Comparison of ENCODE assay signal across 17 mouse cellular contexts in the genomic region with DNA sequence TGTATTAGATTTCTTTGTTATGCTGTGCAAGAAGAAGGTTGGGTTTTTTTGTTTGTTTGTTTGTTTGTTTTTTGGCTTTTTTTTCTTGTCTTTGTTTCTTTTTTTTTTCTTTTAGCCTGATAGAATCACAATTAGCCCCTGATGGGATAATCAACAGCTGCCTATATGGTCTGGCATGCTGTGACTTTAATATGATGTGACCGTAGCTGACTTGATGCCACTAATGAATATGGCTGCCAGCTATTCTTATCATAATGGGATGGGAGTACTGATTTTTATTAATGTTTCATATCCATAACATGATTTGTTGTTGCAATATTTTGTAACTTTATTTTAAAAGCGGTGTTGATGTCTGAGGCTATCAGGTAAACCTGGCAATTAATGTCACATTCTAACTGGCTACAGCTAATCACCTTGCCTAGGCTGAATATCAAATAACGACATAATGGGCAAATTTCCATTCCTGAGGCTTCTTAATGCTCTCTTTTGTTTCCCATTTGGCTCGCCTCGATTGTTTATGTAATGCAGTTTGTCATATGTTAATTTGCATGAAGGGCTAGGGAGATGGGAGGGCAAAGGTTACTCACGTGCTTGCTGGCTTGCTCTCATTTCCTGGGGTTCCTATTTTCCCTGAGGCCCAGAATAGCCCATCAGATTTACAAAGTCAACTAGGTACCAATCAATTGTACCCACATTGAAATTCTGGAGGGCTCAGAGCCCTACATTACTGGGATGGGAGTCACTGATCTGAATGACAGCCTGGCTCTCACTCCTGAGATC.
DNase-seq lines count a peak whose midpoint lies in the region; ATAC-seq lines count a peak whose summit lies in the region.
"Had no signal": no experiment of that assay in that cellular context is flagged by ENCODE, and none has a peak within 500 bp of the region (broad histone marks: within the 10 kb centered on the region; RNA-seq: fewer than 3 reads in every experiment).

No protein-coding gene starts in this region.

- H3K9ac ChIP-seq in forebrain, embryonic 12.5 days: no peak overlapping the region
- H3K9ac ChIP-seq in forebrain, embryonic 11.5 days (ENCODE audit: low read length): no peak overlapping the region
- no peak overlapping the region for H3K9ac ChIP-seq in hindbrain, embryonic 15.5 days
- H3K9ac ChIP-seq in neural tube, embryonic 12.5 days: no peak overlapping the region
- H3K9ac ChIP-seq: forebrain, embryonic 13.5 days; liver, postnatal 0 days had no signal

- H3K4me3 ChIP-seq in forebrain, embryonic 12.5 days (replicated peaks): no peak overlapping the region
- no peak overlapping the region for H3K4me3 ChIP-seq in forebrain, embryonic 11.5 days (ENCODE audit: low read depth, low read length)
- H3K4me3 ChIP-seq in hindbrain, embryonic 15.5 days: no peak overlapping the region
- H3K4me3 ChIP-seq in neural tube, embryonic 12.5 days: no peak overlapping the region
- H3K4me3 ChIP-seq: forebrain, embryonic 13.5 days; left cerebral cortex, adult 2 months had no signal

- H3K4me2 ChIP-seq in forebrain, embryonic 12.5 days: no peak overlapping the region
- no peak overlapping the region for H3K4me2 ChIP-seq in forebrain, embryonic 11.5 days (ENCODE audit: low read depth, low read length, severe bottlenecking)
- no peak overlapping the region for H3K4me2 ChIP-seq in hindbrain, embryonic 15.5 days
- no peak overlapping the region for H3K4me2 ChIP-seq in neural tube, embryonic 12.5 days (replicated peaks)
- H3K4me2 ChIP-seq: forebrain, embryonic 13.5 days; heart, embryonic 11.5 days had no signal

- ATAC-seq in forebrain, embryonic 12.5 days (ENCODE audit: low FRiP score): peak; percentile 60
- no peak for ATAC-seq in forebrain, embryonic 11.5 days (replicated peaks; ENCODE audit: low FRiP score)
- peak; percentile 48; the same call in 1 of the 2 replicates for ATAC-seq in hindbrain, embryonic 15.5 days (ENCODE audit: low FRiP score, low read depth)
- peak; percentile 33 for ATAC-seq in neural tube, embryonic 12.5 days (ENCODE audit: low FRiP score, low read depth)
- ATAC-seq: forebrain, embryonic 13.5 days; liver, postnatal 0 days had no signal

- H3K36me3 ChIP-seq in forebrain, embryonic 12.5 days (replicated peaks): no peaks in the 10 kb centered on the region
- H3K36me3 ChIP-seq in forebrain, embryonic 11.5 days (ENCODE audit: control insufficient read depth, insufficient read depth, low read length): no peaks in the 10 kb centered on the region
- H3K36me3 ChIP-seq in hindbrain, embryonic 15.5 days: no peaks in the 10 kb centered on the region; the same call in 1 of the 2 replicates
- no peaks in the 10 kb centered on the region for H3K36me3 ChIP-seq in neural tube, embryonic 12.5 days

- WGBS in forebrain, embryonic 12.5 days: 31% methylated on average over 6 of the region's 6 CpGs
- WGBS in forebrain, embryonic 11.5 days: 36% methylated on average over 6 of the region's 6 CpGs
- WGBS in hindbrain, embryonic 15.5 days: 20% methylated on average over 6 of the region's 6 CpGs
- 31% methylated on average over 6 of the region's 6 CpGs for WGBS in neural tube, embryonic 12.5 days

- H3K4me1 ChIP-seq in forebrain, embryonic 12.5 days: peaks cover 6% of the 10 kb centered on the region
- no peaks in the 10 kb centered on the region for H3K4me1 ChIP-seq in forebrain, embryonic 11.5 days (replicated peaks; ENCODE audit: control insufficient read depth, insufficient read depth, low read length)
- H3K4me1 ChIP-seq in hindbrain, embryonic 15.5 days (replicated peaks): peaks cover 7% of the 10 kb centered on the region
- no peaks in the 10 kb centered on the region for H3K4me1 ChIP-seq in neural tube, embryonic 12.5 days

- no peaks in the 10 kb centered on the region for H3K27me3 ChIP-seq in forebrain, embryonic 12.5 days
- no peaks in the 10 kb centered on the region for H3K27me3 ChIP-seq in forebrain, embryonic 11.5 days (ENCODE audit: control insufficient read depth, insufficient read depth, low read length)
- H3K27me3 ChIP-seq in hindbrain, embryonic 15.5 days: no peaks in the 10 kb centered on the region
- H3K27me3 ChIP-seq in neural tube, embryonic 12.5 days (replicated peaks): no peaks in the 10 kb centered on the region
- H3K27me3 ChIP-seq: forebrain, embryonic 13.5 days had no signal

- DNase-seq in forebrain, embryonic 11.5 days (ENCODE audit: low spot score): no peak
- peak; percentile 35 for DNase-seq in ZHBTc4 (ENCODE audit: low read depth, low spot score)
- no peak for DNase-seq in layer of hippocampus, adult 11-12 months (ENCODE audit: low spot score)
- no peak for DNase-seq in layer of hippocampus, adult 8-10 months (ENCODE audit: low spot score in 2 of 2)
- DNase-seq in adrenal gland, adult 18-20 months (ENCODE audit: low spot score in 2 of 2): no peak
- DNase-seq: cerebellum, adult 9-10 months; gastrocnemius, postnatal 14 days; heart, postnatal 36 days; kidney, adult 8-10 months; liver, postnatal 0 days; thymus, adult 2 months had no signal

- H3K9me3 ChIP-seq in forebrain, embryonic 12.5 days: no peaks in the 10 kb centered on the region
- no peaks in the 10 kb centered on the region for H3K9me3 ChIP-seq in forebrain, embryonic 11.5 days (ENCODE audit: control insufficient read depth, low read length)
- no peaks in the 10 kb centered on the region for H3K9me3 ChIP-seq in hindbrain, embryonic 15.5 days
- no peaks in the 10 kb centered on the region; the same call in 1 of the 2 replicates for H3K9me3 ChIP-seq in neural tube, embryonic 12.5 days
- H3K9me3 ChIP-seq: forebrain, embryonic 13.5 days had no signal

- H3K27ac ChIP-seq in forebrain, embryonic 12.5 days: no peak overlapping the region
- no peak overlapping the region for H3K27ac ChIP-seq in forebrain, embryonic 11.5 days (ENCODE audit: low read depth, low read length)
- peak overlapping the region; percentile 37; the same call in 1 of the 2 replicates for H3K27ac ChIP-seq in hindbrain, embryonic 15.5 days (replicated peaks)
- no peak overlapping the region for H3K27ac ChIP-seq in neural tube, embryonic 12.5 days
- H3K27ac ChIP-seq: forebrain, embryonic 13.5 days; left cerebral cortex, adult 2 months had no signal
